Mouse (Mus musculus) forebrain, postnatal 0 days (tissue): ENCODE measurements around the gene Ntrk3. TPM values are rescaled to one million over a fixed set of nuclear protein-coding genes. Genes with fewer than 3 reads are reported as not detected.

ENCODE experiments used
- ATAC-seq: fragments of 200-750 bp; cut with Nextera tagmentation; 2 replicates; pipeline ENCODE4 v1.8.0; 2017; ENCODE audit warnings: mild to moderate bottlenecking, moderate library complexity
- DNase-seq: peaks from one replicate; pipeline ENCODE4 v3.0.0-alpha.2; 2015
- H3K27ac ChIP-seq: fragments of 300-500 bp; sonication (generic); 2 replicates; pipeline ENCODE4 v1.5.1; 2014; ENCODE audit warnings: low read depth, mild to moderate bottlenecking, antibody characterized with exemption, low read length, moderate library complexity, mixed read lengths
- H3K27me3 ChIP-seq: fragments of 300-500 bp; sonication (generic); 2 replicates; pipeline ENCODE4 v1.6.1; 2014; ENCODE audit warnings: mild to moderate bottlenecking, low read length, mixed read lengths; ENCODE audit not compliant: insufficient read depth
- H3K36me3 ChIP-seq: fragments of 300-500 bp; sonication (generic); 2 replicates; pipeline ENCODE4 v1.6.1; 2014; ENCODE audit warnings: mild to moderate bottlenecking, moderate library complexity; ENCODE audit not compliant: insufficient read depth
- H3K4me1 ChIP-seq: fragments of 300-500 bp; sonication (generic); 2 replicates; pipeline ENCODE4 v1.6.1; 2014; ENCODE audit warnings: antibody characterized with exemption; ENCODE audit not compliant: insufficient read depth
- H3K4me2 ChIP-seq: fragments of 300-500 bp; sonication (generic); 2 replicates; pipeline ENCODE4 v1.6.1; 2014; ENCODE audit warnings: low read depth, mild to moderate bottlenecking, moderate library complexity
- H3K4me3 ChIP-seq: fragments of 300-500 bp; sonication (generic); 2 replicates; pipeline ENCODE4 v1.5.1; 2014; ENCODE audit warnings: low read depth, low read length, mixed read lengths
- H3K9ac ChIP-seq: fragments of 300-500 bp; sonication (generic); 2 replicates; pipeline ENCODE4 v1.6.1; 2014; ENCODE audit warnings: mild to moderate bottlenecking
- H3K9me3 ChIP-seq: fragments of 300-500 bp; sonication (generic); 2 replicates; pipeline ENCODE4 v1.6.1; 2016; ENCODE audit warnings: low read length
- CTCF ChIP-seq: sonication (generic); IDR thresholded peaks from 2 replicates; pipeline ENCODE4 v1.5.1; 2016; ENCODE audit warnings: antibody characterized with exemption, control low read depth, low read depth
- WGBS: fragments of 180-500 bp; shearing (Covaris S2); extraction: QIAGEN DNeasy Blood & Tissue Kit; methylation state at CpG from one replicate; pipeline ENCODE4 v1.1.7; 2014; 5-methylcytosine and 5-hydroxymethylcytosine counted together
- polyA plus RNA-seq: library from polyadenylated mRNA; unstranded; fragments of >200 nt; fragmentation: Nextera tagmentation; extraction: Ambion mirVana; gene quantifications from 2 replicates; pipeline ENCODE4 v1.2.1, GENCODE M21; 2015
- total RNA-seq: library from RNA; depleted of rRNA; stranded (reverse); fragments of >200 nt; gene quantifications from 2 replicates; pipeline ENCODE4 v1.2.3, GENCODE M21; 2014

Gene Ntrk3
- total and polyA plus RNA-seq, 2 experiments from 2014 or later: 28.5 to 90.1 TPM

DNA sequence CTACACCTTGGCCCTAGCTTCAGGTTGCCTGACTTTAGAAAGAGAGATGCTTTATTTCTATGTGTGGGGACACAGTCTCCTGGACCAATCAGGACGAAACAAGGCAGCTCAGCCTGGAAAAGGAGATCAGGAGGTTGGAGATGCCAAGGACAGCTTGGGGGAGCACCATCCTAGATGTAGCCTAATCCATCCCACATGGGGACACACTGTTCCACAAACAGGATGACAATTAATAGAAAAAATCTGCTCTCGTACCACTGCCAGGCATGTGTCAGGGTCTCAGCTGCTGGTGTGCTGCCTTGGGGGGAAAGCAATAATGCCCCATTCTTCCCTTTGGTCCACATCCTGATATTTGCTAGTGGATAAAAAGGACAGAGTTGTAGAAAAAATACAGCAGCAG, 289.0 kb downstream of the Ntrk3 start:
- Histone ChIP-seq H3K36me3 (peaks cover 20% of the 10 kb centered on the region), H3K4me1 (no peaks in the 10 kb centered on the region), H3K9me3 (no peaks in the 10 kb centered on the region), H3K27me3 (no peaks in the 10 kb centered on the region), H3K4me2 (no peak overlapping the region), H3K27ac (no peak overlapping the region), H3K9ac (no peak overlapping the region), H3K4me3 (no peak overlapping the region)
- 78% methylated on average over 2 of the region's 2 CpGs for WGBS
- ATAC-seq (no peak), DNase-seq (no peak)
- no peak for TF ChIP-seq CTCF

- peaks cover 8% of the 10 kb centered on the region; the same call in 1 of the 2 replicates for H3K36me3 ChIP-seq
- H3K4me2 ChIP-seq: no peak overlapping the region
- no peak for TF ChIP-seq CTCF
- H3K9me3 ChIP-seq: no peaks in the 10 kb centered on the region
- no peak overlapping the region for H3K27ac ChIP-seq
- 65% methylated on average over 5 of the region's 5 CpGs for WGBS
- no peaks in the 10 kb centered on the region for H3K4me1 ChIP-seq
- no peaks in the 10 kb centered on the region for H3K27me3 ChIP-seq
- H3K9ac ChIP-seq: no peak overlapping the region
- ATAC-seq: peak; percentile 42; the same call in 1 of the 2 replicates
- peak; percentile 29 for DNase-seq
- H3K4me3 ChIP-seq: no peak overlapping the region
Observed at GRCm38 (mm10) chr7:78443373-78444036, 294.3 kb downstream of the Ntrk3 start.

GRCm38 (mm10) chr7:78441706-78442105, 296.1 kb downstream of the Ntrk3 start:
- H3K36me3 ChIP-seq: peaks cover 8% of the 10 kb centered on the region; the same call in 1 of the 2 replicates
- no peak for TF ChIP-seq CTCF
- no peak overlapping the region for H3K27ac ChIP-seq
- no peaks in the 10 kb centered on the region for H3K27me3 ChIP-seq
- no peaks in the 10 kb centered on the region for H3K4me1 ChIP-seq
- no peak overlapping the region for H3K4me2 ChIP-seq
- H3K4me3 ChIP-seq: no peak overlapping the region
- DNase-seq (no peak), ATAC-seq (no peak)
- no peak overlapping the region for H3K9ac ChIP-seq
- no peaks in the 10 kb centered on the region for H3K9me3 ChIP-seq

DNA sequence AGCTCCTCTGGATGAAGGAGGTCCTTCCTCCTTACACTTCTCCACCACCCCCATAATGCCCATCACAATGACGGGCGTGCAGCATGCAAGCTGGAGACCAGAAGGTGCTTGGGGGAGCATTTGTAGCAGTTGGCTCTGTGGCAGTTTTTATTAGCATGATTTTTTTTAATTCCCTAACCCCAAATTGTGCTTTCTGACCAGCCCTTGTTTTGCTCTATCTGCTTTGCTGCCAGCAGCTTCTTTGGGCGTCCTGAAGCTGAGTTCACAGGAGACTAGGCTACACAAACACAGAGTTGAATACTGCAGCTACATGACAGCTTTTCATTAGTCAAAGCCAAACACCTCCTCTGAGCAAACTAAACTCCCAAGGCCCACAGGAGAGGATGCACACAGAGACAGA, 296.9 kb downstream of the Ntrk3 start:
- Histone ChIP-seq H3K27me3 (no peaks in the 10 kb centered on the region), H3K36me3 (peaks cover 8% of the 10 kb centered on the region; the same call in 1 of the 2 replicates), H3K4me1 (no peaks in the 10 kb centered on the region), H3K9me3 (no peaks in the 10 kb centered on the region), H3K4me2 (no peak overlapping the region), H3K4me3 (no peak overlapping the region), H3K27ac (no peak overlapping the region), H3K9ac (no peak overlapping the region)
- WGBS: 70% methylated on average over 3 of the region's 3 CpGs
- DNase-seq (no peak), ATAC-seq (no peak)
- no peak for TF ChIP-seq CTCF

DNA sequence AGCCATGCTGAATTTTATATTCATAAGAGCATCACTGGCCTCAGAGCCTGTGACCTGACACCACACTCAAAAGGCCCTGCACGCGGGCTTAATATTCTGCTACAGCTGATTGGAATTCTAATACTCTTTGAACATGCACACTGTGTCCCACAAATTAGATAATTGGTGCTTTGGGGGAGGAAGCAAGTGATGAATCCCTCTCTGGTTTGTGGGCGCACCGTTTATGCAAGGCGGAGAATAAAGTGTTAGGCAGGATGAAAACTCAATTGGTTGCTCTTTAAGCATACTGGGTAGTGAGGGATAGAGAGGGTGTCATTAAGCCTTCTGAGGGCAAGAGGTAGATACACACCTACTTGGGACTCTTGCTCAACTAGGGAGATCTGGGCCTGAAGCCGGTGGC, 297.3 kb downstream of the Ntrk3 start:
- H3K4me3 ChIP-seq: no peak overlapping the region
- no peak for ATAC-seq
- no peak overlapping the region for H3K4me2 ChIP-seq
- H3K36me3 ChIP-seq: peaks cover 7% of the 10 kb centered on the region; the same call in 1 of the 2 replicates
- H3K27ac ChIP-seq: no peak overlapping the region
- no peaks in the 10 kb centered on the region for H3K27me3 ChIP-seq
- no peak for DNase-seq
- no peaks in the 10 kb centered on the region for H3K4me1 ChIP-seq
- TF ChIP-seq CTCF: no peak
- WGBS: 79% methylated on average over 6 of the region's 6 CpGs
- no peak overlapping the region for H3K9ac ChIP-seq
- H3K9me3 ChIP-seq: no peaks in the 10 kb centered on the region

GRCm38 (mm10) chr7:78439361-78440120, 298.3 kb downstream of the Ntrk3 start:
- Histone ChIP-seq H3K9me3 (no peaks in the 10 kb centered on the region), H3K27me3 (no peaks in the 10 kb centered on the region), H3K4me3 (no peak overlapping the region), H3K36me3 (0 out of 2 replicates have a peak, but pooled peaks cover 1% of the 10 kb centered on the region), H3K4me2 (no peak overlapping the region), H3K4me1 (no peaks in the 10 kb centered on the region), H3K27ac (no peak overlapping the region), H3K9ac (no peak overlapping the region)
- 0 out of 2 replicates have a peak, but pooled peaks have one; percentile 14 for ATAC-seq
- TF ChIP-seq CTCF: no peak
- no peak for DNase-seq
- 72% methylated on average over 9 of the region's 9 CpGs for WGBS

DNA sequence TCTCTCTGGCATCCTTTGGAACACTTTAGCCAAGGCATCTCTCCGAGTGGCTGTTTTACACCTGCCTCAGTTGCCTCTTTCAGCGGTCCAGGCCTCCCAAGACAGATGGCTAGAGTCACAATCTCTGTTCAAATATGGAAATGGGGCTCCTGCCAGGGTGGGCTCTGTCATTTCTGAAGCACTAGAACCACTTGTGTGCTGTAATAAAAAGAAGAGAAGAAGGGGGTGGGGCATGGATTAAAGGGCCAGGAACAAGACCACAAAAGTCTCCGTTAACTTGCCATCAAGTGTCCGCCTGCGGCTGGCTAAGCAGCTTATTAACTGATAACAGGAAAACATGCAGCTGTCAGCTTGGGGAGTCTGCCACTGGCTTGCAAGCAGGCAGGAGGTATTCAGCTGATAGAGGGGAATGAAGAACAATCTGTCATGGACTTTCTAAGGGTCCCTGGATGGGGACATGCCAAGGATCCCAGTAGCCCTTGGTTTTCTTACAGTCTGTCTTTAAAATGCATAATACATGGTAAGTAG, 304.1 kb downstream of the Ntrk3 start:
- TF ChIP-seq CTCF: no peak
- H3K27ac ChIP-seq: no peak overlapping the region
- no peak overlapping the region for H3K9ac ChIP-seq
- peaks cover 3% of the 10 kb centered on the region; the same call in 1 of the 2 replicates for H3K36me3 ChIP-seq
- DNase-seq: no peak
- no peaks in the 10 kb centered on the region for H3K9me3 ChIP-seq
- H3K4me3 ChIP-seq: no peak overlapping the region
- H3K4me1 ChIP-seq: no peaks in the 10 kb centered on the region
- no peaks in the 10 kb centered on the region for H3K27me3 ChIP-seq
- WGBS: 24% methylated on average over 5 of the region's 5 CpGs
- H3K4me2 ChIP-seq: no peak overlapping the region
- no peak for ATAC-seq
